ENCODE assay signal across 20 mouse cellular contexts in the genomic region with DNA sequence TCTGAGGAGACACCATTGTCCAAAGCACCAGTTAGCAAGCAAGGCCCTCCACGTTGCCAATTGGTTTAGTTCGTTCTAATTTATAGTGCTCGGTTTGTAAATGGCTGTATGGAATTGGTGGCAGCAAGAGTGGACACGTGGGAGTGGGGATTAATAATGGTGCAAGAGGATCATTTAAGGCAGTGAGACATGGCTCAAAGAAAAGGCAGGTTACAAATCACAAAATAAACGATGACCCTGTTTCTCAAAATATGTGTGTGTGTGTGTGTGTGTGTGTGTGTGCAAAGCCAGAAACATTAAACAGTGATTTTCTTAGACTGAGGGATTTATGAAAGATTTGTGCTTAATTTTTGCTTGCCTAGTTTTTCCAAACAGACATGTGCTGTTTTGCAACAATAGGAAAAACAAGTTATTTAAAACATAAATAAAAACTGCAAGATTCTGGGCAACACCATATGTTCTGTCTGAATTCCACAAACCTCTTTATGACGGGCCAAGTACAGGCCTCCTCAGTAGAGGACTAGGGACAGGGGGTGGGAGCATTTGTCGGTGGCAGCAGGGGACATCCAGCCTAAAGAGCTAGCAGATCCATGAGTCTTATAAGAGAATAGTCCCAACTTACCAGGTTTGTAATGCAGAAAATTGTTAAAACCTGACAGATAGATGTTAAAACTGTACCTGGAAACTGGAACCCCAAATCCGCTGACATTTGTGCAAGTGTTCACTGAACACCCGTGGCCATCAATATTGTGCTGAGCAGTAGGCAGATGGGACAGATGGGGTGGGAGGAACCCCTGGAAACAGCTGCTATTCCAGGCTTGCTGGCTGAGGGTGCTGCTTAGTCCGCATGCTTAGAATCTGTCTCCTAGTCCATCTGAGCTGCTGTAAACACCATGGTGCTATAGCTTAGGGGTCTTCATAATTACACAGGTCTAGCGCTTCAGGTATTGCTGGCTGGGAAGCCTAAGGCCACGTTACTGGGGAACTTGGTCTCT. TPM values are rescaled to one million over a fixed set of nuclear protein-coding genes. Genes with fewer than 3 reads are reported as not detected.
A peak's percentile ranks its signal among the peaks of the same experiment; 100 is the strongest.
DNase-seq lines count a peak whose midpoint lies in the region; ATAC-seq lines count a peak whose summit lies in the region.
"Had no signal": no experiment of that assay in that cellular context is flagged by ENCODE, and none has a peak within 500 bp of the region (broad histone marks: within the 10 kb centered on the region; RNA-seq: fewer than 3 reads in every experiment).

No protein-coding gene starts in this region.

- H3K4me3 ChIP-seq in kidney, embryonic 16.5 days (ENCODE audit: low read length), result no peak overlapping the region
- no peak overlapping the region for H3K4me3 ChIP-seq in lung, embryonic 16.5 days (ENCODE audit: low read length)
- H3K4me3 ChIP-seq in stomach, embryonic 15.5 days (replicated peaks), result no peak overlapping the region
- H3K4me3 ChIP-seq: gastrocnemius, adult 2 months; hindbrain, embryonic 12.5 days; midbrain, embryonic 15.5 days; myocyte had no signal

- intact Hi-C loops in heart, postnatal 10 days (cut with DNase I), result no loop called here

- 0 out of 2 replicates have a peak, but pooled peaks cover under 1% of the 10 kb centered on the region for H3K4me1 ChIP-seq in kidney, embryonic 16.5 days (ENCODE audit: insufficient read depth, low read length)
- H3K4me1 ChIP-seq in lung, embryonic 16.5 days (replicated peaks; ENCODE audit: control insufficient read depth, insufficient read depth, low read length), result 0 out of 2 replicates have a peak, but pooled peaks cover 8% of the 10 kb centered on the region
- no peaks in the 10 kb centered on the region for H3K4me1 ChIP-seq in stomach, embryonic 15.5 days
- H3K4me1 ChIP-seq: hindbrain, embryonic 12.5 days had no signal

- 61% methylated on average over 12 of the region's 12 CpGs for WGBS in kidney, embryonic 16.5 days
- 68% methylated on average over 12 of the region's 12 CpGs for WGBS in lung, embryonic 16.5 days
- WGBS in stomach, embryonic 15.5 days, result 74% methylated on average over 12 of the region's 12 CpGs

- peak; percentile 67; the same call in 1 of the 2 replicates for ATAC-seq in kidney, embryonic 16.5 days (ENCODE audit: low FRiP score, low TSS enrichment)
- ATAC-seq in lung, embryonic 16.5 days (ENCODE audit: low read depth), result peak; percentile 95
- no peak for ATAC-seq in stomach, embryonic 15.5 days (ENCODE audit: insufficient read depth, low FRiP score, low read depth)
- ATAC-seq: CD4-positive, CD25-positive, alpha-beta regulatory T cell, adult 4 months; liver, postnatal 0 days; midbrain, embryonic 15.5 days; Patski had no signal

- H3K9ac ChIP-seq in kidney, embryonic 16.5 days (replicated peaks; ENCODE audit: low read length), result no peak overlapping the region
- no peak overlapping the region for H3K9ac ChIP-seq in lung, embryonic 16.5 days (ENCODE audit: low read length)
- no peak overlapping the region for H3K9ac ChIP-seq in stomach, embryonic 15.5 days
- H3K9ac ChIP-seq: hindbrain, embryonic 12.5 days; liver, postnatal 0 days; midbrain, embryonic 15.5 days had no signal

- H3K27me3 ChIP-seq in kidney, embryonic 16.5 days (ENCODE audit: insufficient read depth, low read length), result no peaks in the 10 kb centered on the region
- H3K27me3 ChIP-seq in lung, embryonic 16.5 days (ENCODE audit: control insufficient read depth, insufficient read depth, low read depth, low read length), result no peaks in the 10 kb centered on the region
- no peaks in the 10 kb centered on the region for H3K27me3 ChIP-seq in stomach, embryonic 15.5 days (replicated peaks)
- H3K27me3 ChIP-seq: hindbrain, embryonic 12.5 days; midbrain, embryonic 15.5 days; Patski had no signal

- H3K36me3 ChIP-seq in kidney, embryonic 16.5 days (ENCODE audit: insufficient read depth, low read length), result no peaks in the 10 kb centered on the region
- H3K36me3 ChIP-seq in lung, embryonic 16.5 days (ENCODE audit: control insufficient read depth, insufficient read depth, low read length), result no peaks in the 10 kb centered on the region
- no peaks in the 10 kb centered on the region for H3K36me3 ChIP-seq in stomach, embryonic 15.5 days
- H3K36me3 ChIP-seq: hindbrain, embryonic 12.5 days; midbrain, embryonic 15.5 days had no signal

- DNase-seq in heart, adult 11 months, result peak; percentile 74
- no peak for DNase-seq in heart, postnatal 10 days
- no peak for DNase-seq in kidney, postnatal 25 days
- no peak for DNase-seq in lung, postnatal 25 days (ENCODE audit: low spot score)
- DNase-seq in thymus, postnatal 36 days, result no peak
- DNase-seq: adrenal gland, postnatal 10 days; cerebellum, postnatal 10 days; gastrocnemius, adult 2 months; layer of hippocampus, postnatal 36 days; liver; liver, postnatal 0 days; spleen, adult 18-20 months had no signal

- H3K9me3 ChIP-seq in kidney, embryonic 16.5 days (ENCODE audit: low read length), result no peaks in the 10 kb centered on the region
- H3K9me3 ChIP-seq in lung, embryonic 16.5 days (ENCODE audit: control insufficient read depth, low read length), result no peaks in the 10 kb centered on the region
- no peaks in the 10 kb centered on the region for H3K9me3 ChIP-seq in stomach, embryonic 15.5 days
- H3K9me3 ChIP-seq: hindbrain, embryonic 12.5 days; midbrain, embryonic 15.5 days had no signal

- H3K27ac ChIP-seq in kidney, embryonic 16.5 days (ENCODE audit: low read length), result peak overlapping the region; percentile 67
- H3K27ac ChIP-seq in lung, embryonic 16.5 days (ENCODE audit: low read length), result peak overlapping the region; percentile 92
- H3K27ac ChIP-seq in stomach, embryonic 15.5 days, result peak overlapping the region; percentile 6; the same call in 1 of the 2 replicates
- H3K27ac ChIP-seq: gastrocnemius, adult 2 months; hindbrain, embryonic 12.5 days; midbrain, embryonic 15.5 days had no signal

- H3K4me2 ChIP-seq in kidney, embryonic 16.5 days (replicated peaks; ENCODE audit: low read depth, low read length), result no peak overlapping the region
- no peak overlapping the region for H3K4me2 ChIP-seq in lung, embryonic 16.5 days (ENCODE audit: low read depth, low read length)
- H3K4me2 ChIP-seq in stomach, embryonic 15.5 days, result no peak overlapping the region
- H3K4me2 ChIP-seq: hindbrain, embryonic 12.5 days; midbrain, embryonic 15.5 days had no signal

RNA-seq across cellular contexts. Expression of a gene that starts 15.4 kb away (rescaled TPM):
- total RNA-seq in heart, postnatal 10 days (2021), result 100 to 1,000 TPM; 139 to 218 TPM
- polyA plus RNA-seq in kidney, embryonic 16.5 days (2015; fragmentation: Nextera tagmentation; extraction: Ambion mirVana), result 16.9 and 20.0 TPM in 2 replicates
- 17.1 and 20.5 TPM in 2 replicates for polyA plus RNA-seq in lung, embryonic 16.5 days (2015; fragmentation: Nextera tagmentation; extraction: Ambion mirVana)
- polyA plus RNA-seq in stomach, embryonic 15.5 days (2015; fragmentation: Nextera tagmentation; extraction: Ambion mirVana), result 11.3 and 17.3 TPM in 2 replicates

Comparison
In these comparisons a context has a peak if more than half of its experiments do, and no peak if none do; other contexts are left out.
1. H3K27ac ChIP-seq: peak in every context shown above with its lines; median percentile 92 in lung, embryonic 16.5 days; 67 in kidney, embryonic 16.5 days; 6 in stomach, embryonic 15.5 days.